ENCODE assay signal across 9 mouse cellular contexts in genomic region chr7:3288976-3289970, GRCm38 (mm10). TPM values are rescaled to one million over a fixed set of nuclear protein-coding genes. Genes with fewer than 3 reads are reported as not detected.
A peak's percentile ranks its signal among the peaks of the same experiment; 100 is the strongest.
DNase-seq lines count a peak whose midpoint lies in the region; ATAC-seq and TF ChIP-seq lines count a peak whose summit lies in the region.
"Had no signal": no experiment of that assay in that cellular context is flagged by ENCODE, and none has a peak within 500 bp of the region (broad histone marks: within the 10 kb centered on the region; RNA-seq: fewer than 3 reads in every experiment).

Gene Myadm, plus strand, starts transcription at chr7:3289080.
Gene Prkcg, plus strand, starts transcription at chr7:3289179.

- DNase-seq in left cerebral cortex, adult 18-20 months (ENCODE audit: low spot score in 2 of 2): peak; percentile 74 to 79
- DNase-seq in left cerebral cortex, adult 11 months (ENCODE audit: low spot score): no peak
- peak; percentile 86 for DNase-seq in embryonic facial prominence, embryonic 10.5 days (ENCODE audit: low spot score)
- peak; percentile 88 for DNase-seq in heart, adult 8-10 months (ENCODE audit: low spot score)
- DNase-seq in kidney, adult 2 months: peak; percentile 81
- peak; percentile 86 to 87 for DNase-seq in spleen, postnatal 36 days (ENCODE audit: low spot score in 2 of 2)

- no peaks in the 10 kb centered on the region for H3K27me3 ChIP-seq in embryonic facial prominence, embryonic 10.5 days (replicated peaks; ENCODE audit: low read depth, poor library complexity, severe bottlenecking)
- no peaks in the 10 kb centered on the region for H3K27me3 ChIP-seq in kidney, adult 2 months (replicated peaks; ENCODE audit: control insufficient read depth, insufficient read depth, low read length)
- no peaks in the 10 kb centered on the region for H3K27me3 ChIP-seq in limb, embryonic 15.5 days
- no peaks in the 10 kb centered on the region for H3K27me3 ChIP-seq in midbrain, embryonic 15.5 days (replicated peaks)

- H3K27ac ChIP-seq in embryonic facial prominence, embryonic 10.5 days (replicated peaks): peak within 1 kb of the TSS; percentile 89
- H3K27ac ChIP-seq in kidney, adult 2 months (ENCODE audit: insufficient read depth, low read depth, low read length): peak within 1 kb of the TSS; percentile 40
- peak within 1 kb of the TSS; percentile 94 for H3K27ac ChIP-seq in limb, embryonic 15.5 days
- H3K27ac ChIP-seq in midbrain, embryonic 15.5 days: peak within 1 kb of the TSS; percentile 79

- H3K4me2 ChIP-seq in limb, embryonic 15.5 days: peak within 1 kb of the TSS; percentile 68
- H3K4me2 ChIP-seq in midbrain, embryonic 15.5 days: peak within 1 kb of the TSS; percentile 79

- no peak for TF ChIP-seq POLR2A in kidney, adult 2 months (IDR thresholded peaks at IDR 0.05; ENCODE audit: low read depth, low read length)

- ATAC-seq in limb, embryonic 15.5 days (ENCODE audit: insufficient number of reproducible peaks, low FRiP score, low TSS enrichment, low read depth): peak; percentile 64
- ATAC-seq in midbrain, embryonic 15.5 days (replicated peaks): peak; percentile 64

- 2% methylated on average over 30 of the region's 30 CpGs for WGBS in embryonic facial prominence, embryonic 10.5 days
- WGBS in kidney, adult 2 months: 5% methylated on average over 30 of the region's 30 CpGs
- under 1% methylated on average over 30 of the region's 30 CpGs for WGBS in limb, embryonic 15.5 days
- WGBS in midbrain, embryonic 15.5 days: 1% methylated on average over 30 of the region's 30 CpGs

- H3K36me3 ChIP-seq in embryonic facial prominence, embryonic 10.5 days (replicated peaks): peaks cover 6% of the 10 kb centered on the region; the same call in 1 of the 2 replicates
- H3K36me3 ChIP-seq in kidney, adult 2 months (ENCODE audit: control insufficient read depth, insufficient read depth, low read length): no peaks in the 10 kb centered on the region
- H3K36me3 ChIP-seq in limb, embryonic 15.5 days: peaks cover 5% of the 10 kb centered on the region; the same call in 1 of the 2 replicates
- H3K36me3 ChIP-seq in midbrain, embryonic 15.5 days (replicated peaks): 0 out of 2 replicates have a peak, but pooled peaks cover 3% of the 10 kb centered on the region
- H3K36me3 ChIP-seq: G1E had no signal

- no peak for TF ChIP-seq CTCF in kidney, adult 2 months (conservative IDR thresholded peaks at IDR 0.05; ENCODE audit: insufficient read depth, insufficient read length, low read depth, low read length)

- H3K9ac ChIP-seq in limb, embryonic 15.5 days: peak within 1 kb of the TSS; percentile 37
- H3K9ac ChIP-seq in midbrain, embryonic 15.5 days: peak within 1 kb of the TSS; percentile 84

- H3K9me3 ChIP-seq in embryonic facial prominence, embryonic 10.5 days: no peaks in the 10 kb centered on the region
- H3K9me3 ChIP-seq in limb, embryonic 15.5 days: no peaks in the 10 kb centered on the region
- no peaks in the 10 kb centered on the region for H3K9me3 ChIP-seq in midbrain, embryonic 15.5 days
- H3K9me3 ChIP-seq: G1E had no signal

- peak within 1 kb of the TSS; percentile 58 for H3K4me3 ChIP-seq in embryonic facial prominence, embryonic 10.5 days
- peak within 1 kb of the TSS; percentile 44 for H3K4me3 ChIP-seq in kidney, adult 2 months (ENCODE audit: insufficient read depth, low read depth, low read length)
- H3K4me3 ChIP-seq in limb, embryonic 15.5 days: peak within 1 kb of the TSS; percentile 52
- peak within 1 kb of the TSS; percentile 65 for H3K4me3 ChIP-seq in midbrain, embryonic 15.5 days

- H3K4me1 ChIP-seq in embryonic facial prominence, embryonic 10.5 days: peaks cover 50% of the 10 kb centered on the region
- no peaks in the 10 kb centered on the region for H3K4me1 ChIP-seq in kidney, adult 2 months (ENCODE audit: control insufficient read depth, insufficient read depth, low read length)
- peaks cover 36% of the 10 kb centered on the region for H3K4me1 ChIP-seq in limb, embryonic 15.5 days
- peaks cover 30% of the 10 kb centered on the region for H3K4me1 ChIP-seq in midbrain, embryonic 15.5 days

RNA-seq across cellular contexts. Expression of gene Myadm, which starts in this region (rescaled TPM):
- total RNA-seq in left cerebral cortex, adult 18-20 months (2021): 10 to 100 TPM; 51.4 to 57.2 TPM
- polyA plus RNA-seq in embryonic facial prominence, embryonic 10.5 days (2016; fragmentation: Nextera tagmentation; extraction: Ambion mirVana): 27.5 and 28.2 TPM in 2 replicates
- 100 to 1,000 TPM in 3 of 4 experiments, 10 to 100 TPM in 1; 93.9 to 139 (median 128) TPM for total RNA-seq in heart, adult 8-10 months (2022)
- 111 and 114 TPM in 2 replicates for polyA plus RNA-seq in kidney, adult 2 months (2012; rRNA removed)
- polyA plus RNA-seq in limb, embryonic 15.5 days (2015; fragmentation: Nextera tagmentation; extraction: Ambion mirVana): 125 and 177 TPM in 2 replicates
- 33.3 and 34.5 TPM in 2 replicates for polyA plus RNA-seq in midbrain, embryonic 15.5 days (2015; fragmentation: Nextera tagmentation; extraction: Ambion mirVana)
- polyA plus RNA-seq: G1E had no signal

RNA-seq across cellular contexts. Expression of gene Prkcg, which starts in this region (rescaled TPM):
- total RNA-seq in left cerebral cortex, adult 18-20 months (2021): 100 to 1,000 TPM; 239 to 276 TPM
- polyA plus RNA-seq in embryonic facial prominence, embryonic 10.5 days (2016; fragmentation: Nextera tagmentation; extraction: Ambion mirVana): 0.36 and 0.44 TPM in 2 replicates
- total RNA-seq in heart, adult 8-10 months (2022): 1 to 10 TPM in 2 of 4 experiments, under 1 TPM in 2; 0.57 to 1.8 (median 1.1) TPM
- 0.44 and 0.77 TPM in 2 replicates for polyA plus RNA-seq in kidney, adult 2 months (2012; rRNA removed)
- 0.12 and 0.35 TPM in 2 replicates for polyA plus RNA-seq in limb, embryonic 15.5 days (2015; fragmentation: Nextera tagmentation; extraction: Ambion mirVana)
- polyA plus RNA-seq in midbrain, embryonic 15.5 days (2015; fragmentation: Nextera tagmentation; extraction: Ambion mirVana): 2.3 and 2.4 TPM in 2 replicates
- polyA plus RNA-seq: G1E had no signal

Comparison
In these comparisons a context has a peak if more than half of its experiments do, and no peak if none do; other contexts are left out.
1. RNA of gene Prkcg (total RNA-seq): 239 to 276 TPM in left cerebral cortex, adult 18-20 months; 0.57 to 1.8 TPM in heart, adult 8-10 months; every median in the first group is over 10 times any median in the second.
2. H3K27ac ChIP-seq: peak in every context shown above with its lines; median percentile 94 in limb, embryonic 15.5 days; 89 in embryonic facial prominence, embryonic 10.5 days; 79 in midbrain, embryonic 15.5 days; 40 in kidney, adult 2 months.
3. Peak in every context shown above with its lines, with median percentiles within 50 percentile points of each other: H3K4me3 ChIP-seq.